Mouse (Mus musculus) gastrocnemius, postnatal 25 days (tissue): ENCODE measurements around the gene Fbxl20. TPM values are rescaled to one million over a fixed set of nuclear protein-coding genes. Genes with fewer than 3 reads are reported as not detected.
A peak's percentile ranks its signal among the peaks of the same experiment; 100 is the strongest.

Source experiments
- DNase-seq: peaks from one replicate; pipeline ENCODE4 v3.0.0; 2022
- total RNA-seq, 2 experiments: library from RNA; stranded (reverse); gene quantifications; 1 replicate in 1 of 2; 2 replicates in 1 of 2; pipeline ENCODE4 v1.2.3; 2021

Fbxl20 gene
- total RNA-seq, 2 experiments from 2014 or later = 10.3 to 11.1 TPM

- DNase-seq = no peak
These were observed 100.3 kb downstream of the Fbxl20 start for GRCm38 (mm10) chr11:98049672-98050519.

- DNase-seq = no peak
These were observed 102.5 kb downstream of the Fbxl20 start for GRCm38 (mm10) chr11:98047745-98048144.

- no peak for DNase-seq
These were observed 103.7 kb downstream of the Fbxl20 start for GRCm38 (mm10) chr11:98046466-98046865.

GRCm38 (mm10) chr11:98045596-98045995 is 104.6 kb downstream of the Fbxl20 start:
- no peak for DNase-seq

GRCm38 (mm10) chr11:98044074-98044473 is 106.1 kb downstream of the Fbxl20 start:
- DNase-seq = no peak

- no peak for DNase-seq
These were observed 107.5 kb downstream of the Fbxl20 start for GRCm38 (mm10) chr11:98042741-98043140.

- no peak for DNase-seq
These were observed 109.2 kb downstream of the Fbxl20 start for GRCm38 (mm10) chr11:98040975-98041374.

- DNase-seq = no peak
These were observed 112.3 kb downstream of the Fbxl20 start for GRCm38 (mm10) chr11:98037871-98038270.

GRCm38 (mm10) chr11:98035977-98036377 is 114.2 kb downstream of the Fbxl20 start:
- peak; percentile 49 for DNase-seq

GRCm38 (mm10) chr11:98034840-98035239 is 115.4 kb downstream of the Fbxl20 start:
- no peak for DNase-seq

- no peak for DNase-seq
These were observed 116.1 kb downstream of the Fbxl20 start for GRCm38 (mm10) chr11:98034061-98034460.

Other genes starting within 250 kb of the Fbxl20 start
- 1 to 10 TPM; 3.1 TPM for gene Plxdc1, start 164.0 kb downstream of the Fbxl20 start, total RNA-seq
- gene Arl5c, start 154.2 kb downstream of the Fbxl20 start, total RNA-seq = under 1 TPM in 1 of 2 experiments, not detected in 1; 0.27 TPM
- 100 to 1,000 TPM; 212 to 259 TPM for gene Cacnb1, start 127.4 kb downstream of the Fbxl20 start, total RNA-seq
- gene Rpl19, start 123.7 kb downstream of the Fbxl20 start, total RNA-seq = 100 to 1,000 TPM; 421 to 453 TPM
- gene Stac2, start 96.9 kb downstream of the Fbxl20 start, total RNA-seq = under 1 TPM in 1 of 2 experiments, not detected in 1; 0.13 TPM
- 10 to 100 TPM; 21.2 to 23.1 TPM for gene Med1, start 42.9 kb upstream of the Fbxl20 start, total RNA-seq
- gene Cdk12, start 52.7 kb upstream of the Fbxl20 start, total RNA-seq = 10 to 100 TPM; 13.0 to 14.0 TPM
- gene Neurod2, start 179.2 kb upstream of the Fbxl20 start, total RNA-seq = not detected
- gene Ppp1r1b, start 198.0 kb upstream of the Fbxl20 start, total RNA-seq = under 1 TPM in 1 of 2 experiments, not detected in 1; 0.35 TPM
- 10 to 100 TPM in 1 of 2 experiments, 1 to 10 TPM in 1; 9.6 to 11.8 TPM for gene Stard3, start 208.0 kb upstream of the Fbxl20 start, total RNA-seq
- gene Tcap, start 233.4 kb upstream of the Fbxl20 start, total RNA-seq = 1,000 to 10,000 TPM; 2,256 to 3,626 TPM
- gene Pnmt, start 236.0 kb upstream of the Fbxl20 start, total RNA-seq = 1 to 10 TPM in 1 of 2 experiments, under 1 TPM in 1; 0.87 to 2.9 TPM